Mouse (Mus musculus) frontal cortex, postnatal 10 days (tissue): ENCODE measurements at regions not wholly inside any gene's neighbourhood (a gene's known extent, or its start where the extent isn't known, plus 50 kb on each side); places are given as distances from the start of the nearest gene placed in this dataset.

Source experiments
- DNase-seq, 2 experiments: peaks; one replicate each; pipeline ENCODE4 v3.0.0; 2022; ENCODE audit warnings: low spot score in 2 of 2, mixed read lengths in 1 of 2

DNA sequence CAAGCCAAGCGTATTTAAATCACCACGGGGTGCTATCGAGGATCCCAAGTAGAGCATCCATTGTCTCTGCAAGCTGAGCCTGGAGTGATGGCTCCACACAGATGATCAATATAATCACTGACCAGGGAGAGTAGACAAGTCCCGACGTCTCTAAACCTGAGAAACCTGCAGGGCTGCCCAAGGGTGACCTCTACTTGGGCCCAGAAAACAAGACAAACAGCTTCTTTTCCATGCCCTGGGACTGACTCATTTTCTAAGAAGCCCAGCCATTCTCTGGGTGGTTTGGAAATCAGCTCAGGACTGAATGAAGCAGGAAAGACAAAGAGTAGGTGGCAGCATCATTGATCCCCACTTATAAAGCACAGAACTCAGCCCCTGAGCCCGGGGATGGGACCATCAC is 221.5 kb downstream of the 4933412E24Rik start:
- DNase-seq, result no peak

GRCm38 (mm10) chr15:59786706-59787425 is 229.5 kb downstream of the 4933412E24Rik start:
- DNase-seq, result no peak

DNA sequence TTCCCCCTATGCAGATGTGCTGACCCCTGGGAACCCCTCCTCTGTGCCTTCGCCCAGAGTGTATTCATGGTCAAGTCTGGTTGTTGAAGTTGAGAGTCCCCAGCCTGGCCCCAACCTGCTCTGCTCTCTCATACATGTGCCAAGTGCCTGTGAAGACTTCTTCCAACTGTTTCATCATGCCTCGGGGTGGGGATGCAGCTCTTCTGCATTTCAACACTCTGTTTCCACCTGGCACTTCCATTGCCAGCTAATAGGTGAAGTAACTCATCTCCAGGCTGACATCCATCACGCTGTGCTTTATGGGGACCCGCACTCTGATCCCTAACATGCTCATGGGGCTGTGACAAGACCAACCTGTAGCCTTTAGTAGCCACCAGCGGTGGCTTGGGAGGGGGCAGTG is 230.4 kb downstream of the 4933412E24Rik start:
- DNase-seq, result no peak

DNA sequence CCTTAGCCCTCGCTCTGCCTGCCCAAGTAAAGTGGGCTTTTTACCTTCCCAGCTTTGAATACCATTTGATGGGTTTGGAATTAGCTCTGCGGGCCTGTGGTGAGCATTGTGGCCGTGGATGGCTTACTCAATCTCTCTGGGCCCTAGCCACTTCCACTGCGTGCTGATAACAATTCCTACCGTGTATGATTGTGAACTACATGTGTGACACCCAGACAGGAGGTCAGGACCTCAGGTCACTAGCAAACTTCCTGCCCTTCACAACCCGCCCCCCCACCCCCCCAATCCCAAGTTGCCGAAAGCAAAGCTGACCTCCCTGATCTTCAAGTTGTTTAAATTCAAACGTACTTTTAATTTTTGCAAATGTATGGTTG is 231.9 kb downstream of the 4933412E24Rik start:
- DNase-seq, result no peak

- no peak for DNase-seq
Observed at GRCm38 (mm10) chr15:59783782-59784555, 232.4 kb downstream of the 4933412E24Rik start.

DNA sequence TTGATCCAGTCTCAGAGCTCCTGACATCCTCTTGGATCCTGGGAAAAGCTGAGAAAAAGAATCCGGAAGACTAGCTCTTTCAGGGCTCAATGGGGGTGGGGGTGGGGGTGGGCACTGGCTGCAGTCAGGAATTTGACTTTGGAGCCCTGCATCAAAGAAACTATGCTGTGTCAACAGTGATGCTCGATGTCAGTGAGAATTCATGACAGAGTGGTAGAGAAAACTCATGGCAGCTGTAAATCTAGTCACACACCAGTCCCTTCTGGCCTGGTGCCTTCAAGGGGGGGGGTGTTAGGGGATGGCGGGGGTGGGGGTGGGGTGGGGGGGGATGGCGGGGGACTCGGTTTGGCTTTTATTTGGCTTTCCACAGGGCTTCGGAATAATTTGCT is 233.0 kb downstream of the 4933412E24Rik start:
- no peak for DNase-seq

GRCm38 (mm10) chr15:59780506-59780905 is 235.9 kb downstream of the 4933412E24Rik start:
- DNase-seq, result no peak

DNA sequence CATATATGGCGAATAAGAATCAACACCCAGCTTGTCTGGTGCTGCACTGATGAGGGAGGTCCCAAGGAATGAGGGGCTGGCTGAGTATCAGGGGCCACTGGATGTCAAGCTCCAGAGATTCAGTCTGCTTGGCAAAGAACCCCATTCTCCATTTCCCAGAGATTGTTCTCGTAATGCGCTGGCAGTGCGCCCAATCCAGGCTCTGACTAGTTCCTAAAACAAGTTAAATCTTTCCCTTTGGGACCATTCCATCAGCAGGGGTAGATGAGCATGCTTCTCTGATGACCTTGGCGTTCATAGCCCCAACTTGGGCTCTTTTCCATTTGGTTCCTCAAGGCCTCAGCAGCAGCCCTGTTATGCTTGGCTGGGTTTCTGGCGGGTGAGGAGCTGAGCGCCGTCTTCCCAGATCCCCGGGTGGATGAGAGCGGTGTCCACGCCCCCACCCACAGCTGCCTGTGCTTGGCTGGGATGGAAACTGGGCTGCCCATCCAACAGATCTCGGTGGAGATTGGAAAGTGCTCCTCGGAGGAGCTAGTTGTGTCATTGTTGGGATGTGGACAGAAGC is 239.0 kb downstream of the 4933412E24Rik start:
- peak; percentile 39 to 44 for DNase-seq

DNA sequence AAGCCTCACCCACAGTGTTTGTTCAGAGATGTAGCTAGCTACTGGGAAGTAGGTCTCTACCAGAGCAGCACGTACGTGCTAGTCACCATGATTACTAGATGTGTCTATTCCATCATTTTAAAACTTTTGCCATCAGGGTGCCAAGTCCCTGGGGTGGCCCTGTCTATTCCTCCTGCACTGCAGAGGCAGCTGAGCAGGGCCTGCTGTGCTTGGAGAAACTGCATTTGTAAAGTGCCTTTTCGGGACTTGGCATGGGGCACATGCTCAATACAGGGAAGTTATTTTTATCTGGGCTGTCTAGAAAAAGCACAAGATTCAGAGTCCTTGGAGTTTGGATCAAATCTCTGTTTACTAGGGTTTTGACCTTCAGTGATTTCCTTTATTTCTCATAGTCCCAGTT is 240.6 kb downstream of the 4933412E24Rik start:
- DNase-seq, result no peak

DNA sequence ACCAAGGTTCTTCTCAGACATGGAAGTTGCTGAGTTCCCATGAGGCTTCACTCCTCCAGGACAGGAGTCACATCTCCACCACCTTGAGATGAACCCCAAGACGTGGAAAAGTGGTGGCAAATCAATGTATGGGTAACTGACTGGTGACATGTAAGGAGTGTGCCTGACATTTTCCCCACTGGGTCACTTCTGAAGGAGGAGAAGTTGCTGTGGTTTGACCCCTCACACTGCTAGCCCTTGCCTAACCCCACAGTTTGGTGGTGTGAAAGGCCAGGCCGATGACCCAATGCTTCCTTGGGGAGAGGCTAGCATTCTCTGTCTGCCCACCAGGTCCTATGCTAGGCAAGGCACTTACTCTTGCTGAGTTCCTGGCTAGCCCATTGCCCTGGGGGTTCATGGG is 242.4 kb downstream of the 4933412E24Rik start:
- no peak for DNase-seq

GRCm38 (mm10) chr15:59772595-59772994 is 243.8 kb downstream of the 4933412E24Rik start:
- DNase-seq, result no peak

DNA sequence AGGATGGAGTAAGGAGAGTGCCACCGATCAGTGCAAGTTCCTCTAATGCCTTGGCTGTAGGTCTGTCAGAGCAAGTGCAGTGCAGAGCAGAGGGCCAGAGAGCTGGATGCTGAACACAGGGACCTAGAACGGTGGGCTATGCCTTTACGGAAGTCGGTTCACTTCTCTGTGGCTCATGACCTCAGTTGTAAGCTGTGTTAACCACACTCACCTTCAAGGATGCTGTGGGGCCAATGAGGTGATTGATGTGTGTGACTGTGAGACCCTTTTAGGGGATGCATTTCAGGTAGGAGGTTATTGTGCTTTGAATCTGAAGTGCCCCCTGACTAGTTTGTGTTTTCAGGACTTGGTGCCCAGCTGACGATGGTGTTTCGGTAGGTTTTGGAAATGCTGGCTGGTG is 254.4 kb downstream of the 4933412E24Rik start:
- DNase-seq, result no peak

GRCm38 (mm10) chr15:59760490-59760889 is 255.9 kb downstream of the 4933412E24Rik start:
- DNase-seq, result no peak

GRCm38 (mm10) chr15:59759566-59759965 is 256.8 kb downstream of the 4933412E24Rik start:
- DNase-seq, result no peak

DNA sequence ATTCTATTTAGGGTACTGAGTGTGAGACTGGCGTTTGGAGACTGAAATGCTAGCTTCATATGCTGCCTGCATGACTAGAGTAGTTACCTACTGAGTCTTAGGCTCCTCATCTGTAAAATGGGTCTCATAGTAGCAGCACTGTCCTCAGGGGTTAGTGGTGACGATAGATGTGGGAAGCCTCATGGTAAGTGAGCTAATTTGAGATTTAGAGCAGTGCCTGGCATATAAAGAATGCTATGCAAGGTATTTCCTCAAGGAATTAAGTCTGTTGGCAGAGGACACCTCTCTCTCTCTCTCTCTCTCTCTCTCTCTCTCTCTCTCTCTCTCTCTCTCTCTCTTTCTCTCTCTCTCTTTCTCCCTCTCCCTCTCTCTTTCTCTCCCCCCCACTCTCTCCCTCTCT is 257.4 kb downstream of the 4933412E24Rik start:
- DNase-seq, result no peak

- DNase-seq, result no peak
Observed at GRCm38 (mm10) chr15:59756141-59756540, 260.3 kb downstream of the 4933412E24Rik start.

- DNase-seq, result no peak
Observed at GRCm38 (mm10) chr15:59754906-59755305, 261.5 kb downstream of the 4933412E24Rik start.

- DNase-seq, result no peak
Observed at GRCm38 (mm10) chr15:59752277-59752676, 264.1 kb downstream of the 4933412E24Rik start.

DNA sequence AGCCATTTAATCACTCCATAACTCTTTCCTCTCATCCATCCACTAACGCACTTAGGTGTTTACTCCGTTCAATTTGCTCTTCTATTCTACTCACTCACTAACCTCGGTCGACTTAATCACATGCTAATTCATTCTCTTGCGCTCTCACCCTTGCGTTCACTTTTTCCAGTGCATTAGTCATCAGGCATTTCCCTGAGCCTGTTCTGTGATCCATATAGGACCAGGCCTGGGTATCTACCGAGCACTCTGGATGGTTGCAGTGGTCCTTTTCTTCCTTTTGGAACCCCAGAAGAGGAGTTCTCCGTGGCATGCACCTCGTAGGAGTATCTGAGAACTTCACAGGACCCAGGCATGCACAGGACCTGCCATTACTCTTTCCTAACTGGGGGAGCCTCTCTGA is 270.1 kb downstream of the 4933412E24Rik start:
- DNase-seq, result no peak

DNA sequence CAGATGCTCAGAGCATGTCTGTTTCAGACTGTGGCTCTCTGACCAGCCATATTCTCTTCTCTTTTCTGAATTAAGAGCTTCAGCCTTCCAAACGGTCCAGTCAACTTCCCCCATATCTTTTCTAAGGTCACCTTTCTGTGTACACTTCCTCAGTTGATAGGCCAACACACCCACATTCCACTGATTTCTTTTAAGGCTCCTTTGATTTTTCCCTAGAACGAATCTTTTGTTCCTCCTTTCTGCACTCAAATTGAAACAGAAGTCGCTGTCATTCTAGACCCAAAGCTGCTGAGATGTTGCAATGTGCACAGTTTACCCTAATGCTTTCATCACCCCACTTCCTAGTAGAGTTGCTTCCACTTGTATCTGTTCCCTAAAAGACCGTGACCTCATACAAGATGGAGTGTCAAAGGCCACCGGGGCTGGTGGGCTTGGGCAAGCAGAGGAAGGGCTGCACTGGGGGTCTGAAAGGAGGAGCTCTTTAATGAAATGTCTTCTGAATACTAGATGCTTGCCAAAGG is 271.9 kb downstream of the 4933412E24Rik start:
- no peak for DNase-seq

- no peak for DNase-seq
Observed at GRCm38 (mm10) chr15:59739197-59739596, 277.2 kb downstream of the 4933412E24Rik start.

DNA sequence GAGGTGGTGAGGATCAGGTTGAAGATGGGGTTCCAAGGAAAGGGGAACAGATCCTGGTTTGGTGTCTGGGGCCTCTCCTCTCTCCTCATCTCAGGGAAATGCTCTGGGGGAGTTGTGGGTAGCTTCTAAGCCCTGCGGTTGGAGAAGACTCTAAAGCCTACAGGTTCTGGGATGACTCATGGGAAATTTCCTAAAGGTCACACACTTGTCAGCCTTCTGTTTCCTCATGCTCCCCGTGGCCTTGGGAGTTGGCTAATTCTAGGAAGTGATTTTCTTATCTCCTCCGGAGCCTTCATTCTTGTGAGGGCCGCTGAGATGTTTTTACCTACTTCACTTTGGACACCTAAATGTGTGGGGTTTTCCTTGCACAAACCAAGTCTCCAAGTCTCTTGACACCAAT is 279.2 kb downstream of the 4933412E24Rik start:
- DNase-seq, result no peak

- DNase-seq, result no peak
Observed at GRCm38 (mm10) chr15:59734376-59734775, 282.0 kb downstream of the 4933412E24Rik start.
